Mouse (Mus musculus): ENCODE measurements around the gene A630023A22Rik. TPM values are rescaled to one million over a fixed set of nuclear protein-coding genes. Genes with fewer than 3 reads are reported as not detected.
A peak's percentile ranks its signal among the peaks of the same experiment; 100 is the strongest.

A630023A22Rik gene
- polyA plus RNA-seq, 1 experiment: not detected

DNA sequence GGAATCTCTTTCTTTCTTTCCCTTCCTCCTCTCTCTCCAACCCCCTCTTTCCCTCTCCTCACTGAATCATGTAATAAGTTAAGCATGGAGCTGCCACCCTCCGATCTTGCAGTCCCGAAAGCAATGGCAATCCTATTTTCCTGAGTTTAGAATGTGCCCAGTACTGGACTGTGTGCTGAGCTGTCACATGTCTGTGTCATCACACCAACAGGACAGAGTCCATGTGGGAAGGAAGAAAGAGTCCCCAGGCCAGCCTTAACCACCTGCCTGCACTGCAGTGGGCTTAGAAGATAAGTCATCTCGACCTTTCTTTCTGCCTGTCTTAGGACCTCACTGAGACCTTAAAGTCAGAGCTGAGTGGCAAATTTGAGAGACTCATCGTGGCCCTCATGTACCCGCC, 11.1 kb downstream of the A630023A22Rik start:
- DNase-seq: no peak
- WGBS: 88% methylated on average over 5 of the region's 5 CpGs
- TF ChIP-seq CTCF (IDR thresholded peaks at IDR 0.05; ENCODE audit: borderline replicate concordance, control insufficient read depth, extremely low read depth, insufficient read depth, low read length, poor library complexity): no peak
- TF ChIP-seq POLR2A (IDR thresholded peaks at IDR 0.05; ENCODE audit: control insufficient read depth, extremely low read depth, insufficient read depth, low read length, poor library complexity): no peak
- H3K4me1 ChIP-seq (replicated peaks; ENCODE audit: control insufficient read depth, insufficient read depth, low read length): no peaks in the 10 kb centered on the region
- no peaks in the 10 kb centered on the region for H3K27me3 ChIP-seq (ENCODE audit: control insufficient read depth, insufficient read depth, low read length)
- H3K36me3 ChIP-seq (ENCODE audit: control insufficient read depth, insufficient read depth, low read length): no peaks in the 10 kb centered on the region
- H3K27ac ChIP-seq (ENCODE audit: control insufficient read depth, insufficient read depth, low read length): no peak overlapping the region
- H3K4me3 ChIP-seq (ENCODE audit: control insufficient read depth, insufficient read depth, low read length): no peak overlapping the region

- no peak overlapping the region for H3K4me3 ChIP-seq (ENCODE audit: control insufficient read depth, insufficient read depth, low read length)
- 87% methylated on average over 8 of the region's 8 CpGs for WGBS
Measured at GRCm38 (mm10) chr14:34089796-34090195, 12.8 kb downstream of the A630023A22Rik start.

DNA sequence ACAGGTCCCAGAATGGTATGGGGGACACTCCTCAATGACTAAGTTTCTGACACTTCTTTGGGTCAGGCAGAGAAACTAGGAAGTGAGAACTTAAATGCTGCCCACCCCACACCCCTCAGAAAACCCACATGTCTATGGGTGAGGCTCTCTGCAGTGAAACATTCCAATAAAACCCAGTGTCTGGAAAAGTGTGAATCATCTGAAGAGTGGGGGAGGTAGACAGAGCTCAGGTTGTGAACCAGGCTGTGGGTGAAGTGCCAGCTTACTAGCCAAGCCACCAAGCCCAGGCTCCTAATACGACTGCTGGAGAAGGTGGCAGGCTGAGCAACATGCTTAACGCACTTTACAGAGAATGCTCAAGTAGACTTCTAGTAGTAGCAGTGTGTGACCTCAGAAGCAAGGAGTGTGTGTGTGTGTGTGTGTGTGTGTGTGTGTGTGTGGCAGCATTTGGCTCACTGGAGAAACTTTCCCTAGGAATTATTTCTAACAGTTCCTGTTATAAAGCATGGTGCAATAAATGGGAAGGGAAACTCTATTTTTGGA, 14.6 kb downstream of the A630023A22Rik start:
- WGBS: 84% methylated on average over 2 of the region's 2 CpGs

More at GRCm38 (mm10) chr14:34089796-34090195, 12.8 kb downstream of the A630023A22Rik start:
- TF ChIP-seq CTCF (IDR thresholded peaks at IDR 0.05; ENCODE audit: borderline replicate concordance, control insufficient read depth, extremely low read depth, insufficient read depth, low read length, poor library complexity): no peak
- TF ChIP-seq POLR2A (IDR thresholded peaks at IDR 0.05; ENCODE audit: control insufficient read depth, extremely low read depth, insufficient read depth, low read length, poor library complexity): no peak
- H3K27me3 ChIP-seq (ENCODE audit: control insufficient read depth, insufficient read depth, low read length): no peaks in the 10 kb centered on the region
- no peak for DNase-seq
- H3K4me1 ChIP-seq (replicated peaks; ENCODE audit: control insufficient read depth, insufficient read depth, low read length): no peaks in the 10 kb centered on the region
- no peaks in the 10 kb centered on the region for H3K36me3 ChIP-seq (ENCODE audit: control insufficient read depth, insufficient read depth, low read length)
- no peak overlapping the region for H3K27ac ChIP-seq (ENCODE audit: control insufficient read depth, insufficient read depth, low read length)

GRCm38 (mm10) chr14:34086806-34087205, 15.7 kb downstream of the A630023A22Rik start:
- 82% methylated on average over 4 of the region's 4 CpGs for WGBS
- TF ChIP-seq POLR2A (IDR thresholded peaks at IDR 0.05; ENCODE audit: control insufficient read depth, extremely low read depth, insufficient read depth, low read length, poor library complexity): no peak
- TF ChIP-seq CTCF (IDR thresholded peaks at IDR 0.05; ENCODE audit: borderline replicate concordance, control insufficient read depth, extremely low read depth, insufficient read depth, low read length, poor library complexity): no peak
- no peak overlapping the region for H3K4me3 ChIP-seq (ENCODE audit: control insufficient read depth, insufficient read depth, low read length)
- no peak overlapping the region for H3K27ac ChIP-seq (ENCODE audit: control insufficient read depth, insufficient read depth, low read length)
- H3K36me3 ChIP-seq (ENCODE audit: control insufficient read depth, insufficient read depth, low read length): no peaks in the 10 kb centered on the region
- H3K4me1 ChIP-seq (replicated peaks; ENCODE audit: control insufficient read depth, insufficient read depth, low read length): no peaks in the 10 kb centered on the region
- no peaks in the 10 kb centered on the region for H3K27me3 ChIP-seq (ENCODE audit: control insufficient read depth, insufficient read depth, low read length)
- no peak for DNase-seq

More for the DNA sequence above, 14.6 kb downstream of the A630023A22Rik start:
- H3K36me3 ChIP-seq (ENCODE audit: control insufficient read depth, insufficient read depth, low read length): no peaks in the 10 kb centered on the region
- H3K27ac ChIP-seq (ENCODE audit: control insufficient read depth, insufficient read depth, low read length): no peak overlapping the region
- H3K4me3 ChIP-seq (ENCODE audit: control insufficient read depth, insufficient read depth, low read length): no peak overlapping the region
- DNase-seq: no peak
- TF ChIP-seq POLR2A (IDR thresholded peaks at IDR 0.05; ENCODE audit: control insufficient read depth, extremely low read depth, insufficient read depth, low read length, poor library complexity): no peak
- no peak for TF ChIP-seq CTCF (IDR thresholded peaks at IDR 0.05; ENCODE audit: borderline replicate concordance, control insufficient read depth, extremely low read depth, insufficient read depth, low read length, poor library complexity)
- H3K27me3 ChIP-seq (ENCODE audit: control insufficient read depth, insufficient read depth, low read length): no peaks in the 10 kb centered on the region
- H3K4me1 ChIP-seq (replicated peaks; ENCODE audit: control insufficient read depth, insufficient read depth, low read length): no peaks in the 10 kb centered on the region

GRCm38 (mm10) chr14:34085731-34086130, 16.8 kb downstream of the A630023A22Rik start, which contains the start of gene Anxa8:
TSS of gene Anxa8 (plus strand) at chr14:34085981.
- Histone ChIP-seq H3K4me3 (ENCODE audit: control insufficient read depth, insufficient read depth, low read length) (no peak within 1 kb of the TSS), H3K27me3 (ENCODE audit: control insufficient read depth, insufficient read depth, low read length) (no peaks in the 10 kb centered on the region), H3K4me1 (replicated peaks; ENCODE audit: control insufficient read depth, insufficient read depth, low read length) (no peaks in the 10 kb centered on the region), H3K36me3 (ENCODE audit: control insufficient read depth, insufficient read depth, low read length) (no peaks in the 10 kb centered on the region), H3K27ac (ENCODE audit: control insufficient read depth, insufficient read depth, low read length) (no peak within 1 kb of the TSS)
- no peak for DNase-seq
- WGBS: 77% methylated on average over 4 of the region's 4 CpGs
- no peak for TF ChIP-seq CTCF (IDR thresholded peaks at IDR 0.05; ENCODE audit: borderline replicate concordance, control insufficient read depth, extremely low read depth, insufficient read depth, low read length, poor library complexity)
- no peak for TF ChIP-seq POLR2A (IDR thresholded peaks at IDR 0.05; ENCODE audit: control insufficient read depth, extremely low read depth, insufficient read depth, low read length, poor library complexity)

DNA sequence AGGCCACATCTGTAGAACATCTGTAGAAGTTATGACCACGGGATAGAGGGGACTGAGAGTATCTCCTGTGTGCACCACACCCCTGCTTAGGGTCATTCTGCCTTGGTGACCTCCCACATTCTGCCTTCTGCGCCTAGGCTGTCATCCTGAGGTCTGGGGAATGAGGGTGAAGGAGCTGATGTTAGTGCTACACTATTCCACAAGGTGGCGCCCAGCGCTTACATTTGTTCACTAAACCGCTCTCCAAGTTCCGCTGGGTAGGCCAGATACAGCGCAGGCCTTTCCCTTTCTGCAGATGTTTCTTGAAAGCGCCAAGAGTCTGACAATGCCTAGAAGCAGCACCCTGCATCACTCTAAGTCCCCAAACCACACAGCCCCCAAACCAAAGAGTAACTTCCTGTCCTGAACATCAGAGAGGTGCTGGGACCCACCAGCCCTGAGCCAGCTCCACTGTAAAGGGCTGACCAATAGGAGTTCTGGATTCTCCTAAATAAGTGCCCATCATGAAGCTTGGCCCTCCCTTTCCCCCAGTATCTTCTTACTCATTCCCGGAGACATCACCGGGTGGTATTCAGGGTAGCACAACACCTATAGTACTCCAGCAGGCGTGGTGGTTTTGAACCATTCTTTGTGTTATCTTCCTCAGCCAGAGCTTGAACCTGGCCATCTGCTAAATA, 22.1 kb downstream of the A630023A22Rik start:
- peak; percentile 14 for DNase-seq
- TF ChIP-seq CTCF (IDR thresholded peaks at IDR 0.05; ENCODE audit: borderline replicate concordance, control insufficient read depth, extremely low read depth, insufficient read depth, low read length, poor library complexity) (no peak), POLR2A (IDR thresholded peaks at IDR 0.05; ENCODE audit: control insufficient read depth, extremely low read depth, insufficient read depth, low read length, poor library complexity) (no peak)
- Histone ChIP-seq H3K4me1 (replicated peaks; ENCODE audit: control insufficient read depth, insufficient read depth, low read length) (no peaks in the 10 kb centered on the region), H3K27ac (ENCODE audit: control insufficient read depth, insufficient read depth, low read length) (no peak overlapping the region), H3K4me3 (ENCODE audit: control insufficient read depth, insufficient read depth, low read length) (no peak overlapping the region), H3K27me3 (ENCODE audit: control insufficient read depth, insufficient read depth, low read length) (no peaks in the 10 kb centered on the region), H3K36me3 (ENCODE audit: control insufficient read depth, insufficient read depth, low read length) (no peaks in the 10 kb centered on the region)
- 16% methylated on average over 11 of the region's 11 CpGs for WGBS

Measured in thymus, adult 2 months (tissue).